Mouse (Mus musculus) gastrocnemius, adult 8-10 months (tissue): ENCODE measurements at regions not wholly inside any gene's neighbourhood (a gene's known extent, or its start where the extent isn't known, plus 50 kb on each side); places are given as distances from the start of the nearest gene placed in this dataset.
"Not testable (repeated sequence)": the region's sequence is repeated elsewhere in the genome, so short reads cannot be mapped to it uniquely, and the experiment has no call there.

Experiments
- DNase-seq, 2 experiments: peaks; one replicate each; pipeline ENCODE4 v3.0.0; 2022; ENCODE audit warnings: low spot score in 2 of 2

GRCm38 (mm10) chr12:77089624-77090278 is 127.8 kb upstream of the Max start:
- DNase-seq = no peak

- DNase-seq = no peak
Observed at GRCm38 (mm10) chr12:77088452-77088851, 126.5 kb upstream of the Max start.

- DNase-seq = not testable (repeated sequence)
Observed at GRCm38 (mm10) chr12:77086931-77087330, 124.9 kb upstream of the Max start.

DNA sequence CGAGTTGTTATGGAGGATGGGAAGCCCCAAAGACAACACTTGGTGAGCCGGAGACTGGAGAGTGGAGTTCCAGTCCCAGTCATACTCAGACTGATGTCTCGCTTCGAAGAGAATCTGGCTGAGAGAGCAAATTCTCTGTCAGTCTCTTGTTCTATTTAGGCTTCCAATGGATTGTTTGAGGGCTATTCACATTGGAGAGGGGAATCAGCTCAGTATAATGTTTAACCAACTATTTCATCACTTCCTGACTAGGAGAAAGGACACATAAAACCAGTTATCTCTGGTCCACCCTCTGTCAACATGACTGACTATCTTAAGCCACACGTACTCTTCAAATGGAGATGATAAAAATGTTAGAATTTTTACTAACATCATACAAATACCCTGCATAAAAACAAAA is 123.9 kb upstream of the Max start:
- DNase-seq = no peak

GRCm38 (mm10) chr12:77085244-77085643 is 123.2 kb upstream of the Max start:
- DNase-seq = no peak

DNA sequence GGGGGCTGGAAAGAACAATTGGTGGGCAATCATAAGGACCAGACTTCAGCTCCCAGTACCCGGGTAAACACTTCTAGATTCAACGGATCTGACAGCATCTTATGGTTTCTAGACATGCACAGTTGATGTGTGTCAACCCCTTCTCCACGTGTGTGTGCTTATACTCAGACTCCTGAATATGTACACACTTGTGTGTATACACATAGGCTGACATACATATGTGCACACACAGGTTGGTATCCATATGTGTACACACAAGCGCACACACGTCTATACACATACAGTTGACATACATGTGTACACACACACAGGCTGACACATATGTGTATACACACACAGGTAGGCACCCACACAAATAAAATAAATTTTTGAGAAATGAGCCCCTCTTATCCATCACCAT is 122.7 kb upstream of the Max start:
- no peak for DNase-seq

DNA sequence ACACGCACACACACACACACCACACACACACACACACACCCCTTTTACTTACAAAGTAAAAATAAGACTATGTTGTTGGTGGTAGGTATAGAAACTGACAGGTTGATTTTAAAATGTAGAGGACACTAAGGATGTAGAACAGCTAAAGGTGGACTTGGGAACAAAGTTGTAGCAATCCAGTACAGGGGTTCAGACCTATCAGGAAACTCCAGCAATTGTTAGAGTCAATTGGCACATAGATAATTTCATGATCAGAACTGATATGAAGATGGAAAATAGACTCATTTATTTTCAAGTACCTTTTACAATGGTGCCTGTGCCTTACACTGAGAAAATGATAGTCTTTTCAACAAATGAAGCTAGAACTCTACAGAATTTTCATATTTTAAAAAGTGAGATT is 122.3 kb upstream of the Max start:
- no peak for DNase-seq

- no peak for DNase-seq
Observed at GRCm38 (mm10) chr12:77083760-77084159, 121.8 kb upstream of the Max start.

GRCm38 (mm10) chr12:77081774-77082173 is 119.8 kb upstream of the Max start:
- DNase-seq = no peak

DNA sequence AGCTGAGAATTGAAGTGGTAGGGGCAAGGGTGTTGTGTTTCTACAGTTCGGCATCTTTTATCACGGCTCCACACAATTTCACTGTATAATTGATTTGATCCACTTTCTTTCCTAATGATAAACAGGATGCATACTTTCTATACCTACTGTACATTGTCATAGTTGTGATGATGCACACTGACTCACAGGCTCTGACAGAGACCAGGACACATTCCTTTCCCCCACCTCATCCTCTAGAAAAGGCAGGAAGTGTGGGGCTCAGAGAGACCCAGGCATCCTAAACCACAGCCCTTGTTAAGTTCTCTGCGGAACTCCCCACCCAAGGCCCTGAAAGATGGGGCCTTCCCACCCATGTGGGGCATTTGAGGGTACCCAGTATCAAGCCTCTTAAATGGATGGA is 117.5 kb upstream of the Max start:
- DNase-seq = no peak

DNA sequence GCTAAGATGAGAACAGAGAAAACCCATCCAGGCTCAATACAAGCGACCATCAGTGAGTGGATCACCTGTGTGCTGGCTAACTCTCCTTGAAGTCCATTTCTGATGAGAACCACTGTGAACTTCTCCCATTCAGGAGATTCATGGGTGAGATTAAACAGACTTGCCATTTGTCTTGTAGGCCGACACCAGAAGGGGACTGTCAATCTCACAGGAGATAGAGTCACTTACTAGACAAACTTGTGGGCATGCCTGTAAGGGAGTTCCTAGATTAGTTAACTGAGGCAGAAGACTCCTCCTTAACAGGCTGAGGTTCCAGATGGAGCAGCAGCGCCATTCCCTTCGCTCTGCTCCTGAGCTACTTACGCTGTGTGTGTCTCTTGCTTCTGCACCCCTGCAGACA is 114.7 kb upstream of the Max start:
- no peak for DNase-seq

GRCm38 (mm10) chr12:77074602-77075001 is 112.6 kb upstream of the Max start:
- DNase-seq = no peak

- no peak for DNase-seq
Observed at GRCm38 (mm10) chr12:77071700-77072099, 109.7 kb upstream of the Max start.

DNA sequence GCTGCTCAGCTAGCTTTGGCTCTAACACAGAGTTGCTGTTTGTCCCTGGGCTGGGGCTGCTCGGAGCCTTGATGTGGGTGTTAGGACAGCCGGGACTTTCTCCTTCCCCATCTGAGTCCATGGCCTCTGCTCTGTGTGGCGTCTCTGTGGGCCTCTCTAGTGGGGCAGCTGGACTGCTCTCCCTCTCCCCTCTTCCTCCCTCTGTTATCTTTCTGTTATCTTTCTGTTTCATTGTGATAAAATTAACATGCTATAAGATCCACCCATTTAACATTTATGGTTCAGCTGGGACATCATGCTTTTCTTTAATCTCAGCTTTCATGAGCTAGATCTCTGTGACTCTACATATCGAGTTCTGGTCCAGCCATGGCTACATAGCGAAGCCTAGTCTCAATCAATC is 105.9 kb upstream of the Max start:
- DNase-seq = no peak

- no peak for DNase-seq
Observed at GRCm38 (mm10) chr12:77067115-77067514, 105.1 kb upstream of the Max start.

GRCm38 (mm10) chr12:77065645-77066512 is 103.9 kb upstream of the Max start:
- DNase-seq = no peak

DNA sequence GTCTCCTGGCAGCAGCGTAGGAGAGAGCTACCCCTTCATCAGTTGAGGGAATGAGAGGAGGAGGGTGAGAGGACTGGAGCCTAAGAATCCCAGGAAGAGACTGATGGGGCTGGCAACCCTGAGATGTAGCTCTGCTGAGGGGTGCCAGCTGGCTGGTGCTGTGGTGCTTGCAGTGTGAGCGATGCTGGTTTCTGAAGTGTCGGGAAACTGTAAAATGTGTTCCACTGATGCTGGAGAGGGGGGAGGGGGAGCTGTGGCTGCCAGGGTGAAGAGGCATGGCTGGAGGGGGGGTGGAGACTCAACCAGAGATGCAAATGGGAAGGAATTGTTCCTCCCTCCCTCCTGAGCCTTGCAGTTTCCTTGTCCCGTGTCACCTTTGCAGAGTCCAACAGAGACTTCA is 102.0 kb upstream of the Max start:
- no peak for DNase-seq

DNA sequence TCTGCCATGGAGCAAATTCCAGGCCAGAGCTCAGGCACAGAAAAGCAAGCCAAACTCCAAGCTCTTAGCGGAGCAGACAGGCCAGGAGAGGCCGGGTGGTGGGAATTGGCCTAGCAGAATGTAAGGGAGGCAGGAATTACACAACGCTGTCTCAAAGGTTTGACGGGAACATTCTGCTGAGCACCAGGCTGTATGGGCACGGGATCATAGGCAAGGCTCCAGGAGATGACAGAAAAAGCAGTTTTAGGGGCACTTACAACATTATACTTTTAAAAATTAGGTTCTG is 99.5 kb upstream of the Max start:
- no peak for DNase-seq

- no peak for DNase-seq
Observed at GRCm38 (mm10) chr12:77060766-77061561, 99.0 kb upstream of the Max start.

DNA sequence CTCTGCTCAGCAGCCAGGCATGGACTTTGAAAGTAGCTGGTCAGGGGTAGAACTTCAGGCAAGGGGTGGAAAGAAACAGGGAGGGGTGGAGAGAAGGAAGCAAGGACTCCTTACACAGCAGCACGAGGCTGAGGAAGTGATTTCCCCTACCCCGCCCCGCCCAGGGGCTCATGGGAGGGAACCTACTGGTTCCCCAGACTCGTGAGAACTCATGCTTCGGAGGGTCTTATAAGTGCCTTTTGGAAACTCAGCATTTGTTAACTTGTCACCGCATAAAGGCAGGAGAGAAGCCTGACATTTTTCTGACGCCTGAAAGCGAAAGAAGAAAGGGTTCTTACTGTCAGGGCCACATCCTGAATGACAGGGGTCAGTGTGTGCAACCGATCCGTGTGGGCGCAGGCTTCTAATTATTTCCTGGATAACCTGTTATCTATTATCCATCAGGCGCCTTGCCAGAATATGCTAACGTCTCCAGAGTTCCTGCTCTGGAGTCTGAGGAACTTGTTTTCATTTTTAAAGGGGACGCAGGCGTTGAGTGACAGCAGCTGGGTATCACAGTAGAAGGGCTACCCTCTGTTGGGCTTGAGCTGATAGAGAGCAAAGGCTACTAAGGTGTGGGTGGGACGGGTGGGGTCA is 98.2 kb upstream of the Max start:
- DNase-seq = no peak

DNA sequence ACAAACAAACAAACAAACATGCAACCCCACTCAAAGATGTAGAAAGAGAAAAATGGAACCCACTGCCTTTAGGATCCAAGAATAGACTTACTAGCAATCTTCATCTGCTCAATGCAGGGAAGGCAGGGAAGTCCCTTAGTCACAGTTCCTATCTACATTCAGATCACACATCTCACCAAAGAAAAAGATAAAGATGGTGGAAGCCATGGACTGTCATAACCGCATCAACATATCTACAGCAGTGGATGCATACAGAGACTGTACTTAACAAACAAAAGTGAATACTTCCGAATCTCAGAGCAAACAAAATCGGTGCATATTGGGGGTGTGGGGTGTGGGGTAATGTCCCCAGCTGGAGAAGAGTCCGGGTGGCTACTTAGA is 97.7 kb upstream of the Max start:
- DNase-seq = no peak

DNA sequence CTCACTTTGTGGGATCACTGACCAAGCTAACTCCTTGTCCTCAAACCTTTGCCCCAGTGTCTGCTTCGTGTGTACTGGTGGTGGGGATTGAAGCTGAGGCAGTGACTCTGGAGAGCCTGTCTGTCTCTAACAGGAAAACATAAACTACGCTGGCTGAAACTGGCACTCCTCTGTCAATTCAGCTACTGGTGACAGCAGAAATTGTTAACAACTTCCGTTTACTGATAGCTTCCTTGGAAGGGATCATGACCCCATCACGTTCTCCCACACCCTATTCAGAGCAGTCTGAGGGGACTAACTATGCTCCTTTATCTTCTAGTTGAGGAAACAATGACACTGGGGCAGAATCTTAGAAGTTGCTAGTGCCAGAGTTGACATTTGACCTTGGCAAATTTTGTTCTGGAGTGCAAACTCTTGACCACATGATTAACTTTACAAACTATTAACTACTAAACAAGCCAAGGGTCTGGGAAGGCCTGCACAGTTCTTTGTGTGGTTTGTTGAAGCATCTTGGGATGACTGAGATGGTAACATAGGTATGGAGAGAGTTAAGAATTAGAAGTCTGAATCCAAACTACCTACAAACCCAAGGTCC is 96.7 kb upstream of the Max start:
- no peak for DNase-seq
